Mouse (Mus musculus): ENCODE results near the gene Ugt3a1. TPM values are rescaled to one million over a fixed set of nuclear protein-coding genes. Genes with fewer than 3 reads are reported as not detected.
"Not testable (repeated sequence)": the region's sequence is repeated elsewhere in the genome, so short reads cannot be mapped to it uniquely, and the experiment has no call there.

The Ugt3a1 gene
- total RNA-seq (2021), result not detected
- not detected in 2 replicates for polyA plus RNA-seq (2012; rRNA removed)
- long read RNA-seq, result 0 reads

DNA sequence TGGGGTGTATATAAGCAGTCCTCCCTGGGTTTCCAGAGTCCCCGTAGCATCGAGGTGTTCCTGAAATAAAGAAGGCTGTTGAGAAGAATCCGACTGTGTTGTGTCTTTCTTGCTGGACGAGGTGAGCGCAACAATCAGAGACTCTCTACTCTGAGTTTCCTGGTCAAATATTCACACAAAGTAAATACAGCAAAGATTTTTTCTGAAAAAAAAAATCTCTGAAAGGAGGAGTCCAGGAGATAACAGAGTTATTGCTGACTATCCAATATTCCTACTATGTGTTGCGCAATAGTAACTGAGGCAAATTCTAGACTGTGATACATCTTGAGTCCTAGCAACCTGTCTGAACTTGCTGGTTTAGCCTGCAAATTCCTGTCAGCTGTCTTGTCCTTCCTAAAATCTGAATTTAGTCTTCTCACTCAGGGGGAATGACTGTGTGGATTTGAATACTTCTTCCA lies at the start of gene Ugt3a1:
Gene Ugt3a1, plus strand, starts transcription at position 51 of the 458 bp plus-strand sequence.
- Histone ChIP-seq H3K27me3 (ENCODE audit: control insufficient read depth, insufficient read depth, low read length) (no peaks in the 10 kb centered on the region), H3K36me3 (ENCODE audit: control insufficient read depth, insufficient read depth, low read length) (no peaks in the 10 kb centered on the region), H3K4me3 (no peak within 1 kb of the TSS), H3K9ac (ENCODE audit: low read depth, low read length) (no peak within 1 kb of the TSS), H3K79me2 (replicated peaks; ENCODE audit: control insufficient read depth, insufficient read depth, low read length) (no peaks in the 10 kb centered on the region), H3K4me1 (ENCODE audit: control insufficient read depth, insufficient read depth, low read length) (no peaks in the 10 kb centered on the region), H3K27ac (no peak within 1 kb of the TSS)
- TF ChIP-seq POLR2A (IDR thresholded peaks at IDR 0.05; ENCODE audit: insufficient read depth, low read depth, low read length), result no peak
- TF ChIP-seq EP300 (IDR thresholded peaks at IDR 0.05; ENCODE audit: insufficient read depth, low read depth, low read length), result no peak
- TF ChIP-seq CTCF (IDR thresholded peaks at IDR 0.05), result no peak
- WGBS, result 89% methylated on average over 6 of the region's 6 CpGs
- no peak for DNase-seq
- intact Hi-C loops (cut with DNase I), result no loop called here

- H3K36me3 ChIP-seq (ENCODE audit: control insufficient read depth, insufficient read depth, low read length); H3K4me3 ChIP-seq; H3K9ac ChIP-seq (ENCODE audit: low read depth, low read length); DNase-seq; H3K4me1 ChIP-seq (ENCODE audit: control insufficient read depth, insufficient read depth, low read length); H3K27ac ChIP-seq; H3K79me2 ChIP-seq (replicated peaks; ENCODE audit: control insufficient read depth, insufficient read depth, low read length); H3K27me3 ChIP-seq (ENCODE audit: control insufficient read depth, insufficient read depth, low read length); intact Hi-C loops (cut with DNase I): not testable (repeated sequence)
- 58% methylated on average over 4 of the region's 4 CpGs for WGBS
Measured at GRCm38 (mm10) chr15:9230917-9231316, 45.8 kb upstream of the Ugt3a1 start.

DNA sequence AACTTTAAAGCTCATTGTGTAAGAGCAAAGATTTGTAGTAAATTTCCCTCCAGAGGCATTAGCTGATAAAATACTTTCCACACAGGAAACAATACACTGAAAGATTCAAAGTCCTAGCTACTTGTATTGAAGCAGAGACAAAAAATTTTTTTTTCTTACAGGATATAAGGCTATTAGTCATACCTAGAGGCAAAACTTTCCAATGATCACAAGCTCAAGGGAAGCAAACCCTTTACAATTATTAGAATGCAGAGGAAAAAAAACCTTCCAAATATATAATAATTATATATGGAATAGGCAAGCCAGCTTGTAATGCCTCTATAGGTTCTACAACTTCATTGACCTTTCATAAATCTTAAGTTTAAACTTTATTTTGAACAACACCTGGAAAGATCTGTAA lies 30.3 kb upstream of the Ugt3a1 start:
- no peaks in the 10 kb centered on the region for H3K79me2 ChIP-seq (replicated peaks; ENCODE audit: control insufficient read depth, insufficient read depth, low read length)
- DNase-seq, result no peak
- no peak for TF ChIP-seq CTCF (IDR thresholded peaks at IDR 0.05)
- TF ChIP-seq POLR2A (IDR thresholded peaks at IDR 0.05; ENCODE audit: insufficient read depth, low read depth, low read length), result no peak
- TF ChIP-seq EP300 (IDR thresholded peaks at IDR 0.05; ENCODE audit: insufficient read depth, low read depth, low read length), result no peak
- no peak overlapping the region for H3K27ac ChIP-seq
- no peak overlapping the region for H3K9ac ChIP-seq (ENCODE audit: low read depth, low read length)
- intact Hi-C loops (cut with DNase I), result no loop called here
- no peaks in the 10 kb centered on the region for H3K36me3 ChIP-seq (ENCODE audit: control insufficient read depth, insufficient read depth, low read length)
- no peaks in the 10 kb centered on the region for H3K27me3 ChIP-seq (ENCODE audit: control insufficient read depth, insufficient read depth, low read length)
- H3K4me1 ChIP-seq (ENCODE audit: control insufficient read depth, insufficient read depth, low read length), result no peaks in the 10 kb centered on the region
- no peak overlapping the region for H3K4me3 ChIP-seq

DNA sequence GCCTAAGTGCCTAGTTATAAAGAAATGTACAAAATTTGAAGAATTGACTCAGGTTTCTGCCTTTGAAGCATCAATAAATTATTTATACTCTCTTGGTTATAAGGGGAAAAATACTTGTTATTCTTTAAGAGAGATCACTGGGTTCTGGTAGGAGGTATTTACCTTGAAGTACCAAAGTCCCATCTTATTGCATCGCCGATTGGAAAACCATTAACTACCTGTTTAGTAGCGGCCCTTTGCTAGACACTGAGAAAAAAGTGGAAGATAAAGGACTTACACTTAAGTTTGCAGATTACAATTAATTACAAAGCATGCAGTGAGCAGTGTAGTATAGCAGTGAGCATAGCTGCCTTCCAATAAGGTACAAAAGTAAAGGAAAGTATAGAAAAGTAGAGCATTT lies 23.8 kb upstream of the Ugt3a1 start:
- intact Hi-C loops (cut with DNase I), result no loop called here
- TF ChIP-seq EP300 (IDR thresholded peaks at IDR 0.05; ENCODE audit: insufficient read depth, low read depth, low read length), result no peak
- H3K9ac ChIP-seq (ENCODE audit: low read depth, low read length), result no peak overlapping the region
- H3K27me3 ChIP-seq (ENCODE audit: control insufficient read depth, insufficient read depth, low read length), result no peaks in the 10 kb centered on the region
- no peaks in the 10 kb centered on the region for H3K36me3 ChIP-seq (ENCODE audit: control insufficient read depth, insufficient read depth, low read length)
- 88% methylated on average over 3 of the region's 3 CpGs for WGBS
- no peaks in the 10 kb centered on the region for H3K79me2 ChIP-seq (replicated peaks; ENCODE audit: control insufficient read depth, insufficient read depth, low read length)
- H3K4me3 ChIP-seq, result no peak overlapping the region
- no peaks in the 10 kb centered on the region for H3K4me1 ChIP-seq (ENCODE audit: control insufficient read depth, insufficient read depth, low read length)
- DNase-seq, result no peak
- H3K27ac ChIP-seq, result no peak overlapping the region

DNA sequence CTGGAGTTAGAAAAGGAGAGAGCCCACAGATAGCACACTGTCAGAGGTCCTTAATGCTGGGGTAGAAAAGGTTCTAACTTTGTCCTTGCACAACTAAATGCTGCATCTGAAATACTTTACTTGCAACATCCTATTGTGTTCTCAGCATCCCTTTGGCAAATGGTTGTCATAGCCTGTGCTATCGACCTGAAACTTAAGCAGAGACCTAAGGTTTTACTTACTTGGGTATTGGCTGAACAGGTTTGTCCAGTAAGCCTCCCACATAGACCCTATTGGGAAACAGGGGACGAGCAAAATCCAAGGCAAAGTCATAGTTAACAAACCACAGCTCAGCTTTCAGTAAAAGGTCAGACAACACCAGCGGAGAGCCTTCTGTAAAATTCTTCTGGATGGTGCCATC lies 16.1 kb upstream of the Ugt3a1 start:
- TF ChIP-seq EP300 (IDR thresholded peaks at IDR 0.05; ENCODE audit: insufficient read depth, low read depth, low read length) (no peak), POLR2A (IDR thresholded peaks at IDR 0.05; ENCODE audit: insufficient read depth, low read depth, low read length) (no peak), CTCF (IDR thresholded peaks at IDR 0.05) (no peak)
- WGBS, result 58% methylated on average over 3 of the region's 3 CpGs

DNA sequence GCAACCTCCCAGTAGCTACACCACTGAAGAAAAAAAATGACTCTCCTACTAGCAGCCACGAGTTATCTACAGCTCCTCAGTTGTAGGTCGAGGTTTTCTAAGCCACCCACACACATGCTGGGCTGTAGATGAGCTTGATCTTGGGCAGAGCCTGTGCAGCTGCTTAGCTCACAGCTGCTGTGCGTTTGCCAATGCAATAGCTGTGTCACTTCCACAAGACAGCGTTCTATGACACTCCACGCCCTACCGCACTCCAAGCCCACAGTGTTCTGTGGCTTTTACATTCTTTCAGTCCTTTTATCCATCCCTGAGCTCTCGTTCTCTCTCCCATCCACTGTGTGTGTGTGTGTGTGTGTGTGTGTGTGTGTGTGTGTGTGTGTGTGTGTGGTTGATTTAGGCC lies 4.8 kb upstream of the Ugt3a1 start:
- Histone ChIP-seq H3K4me1 (ENCODE audit: control insufficient read depth, insufficient read depth, low read length) (no peaks in the 10 kb centered on the region), H3K4me3 (no peak overlapping the region), H3K79me2 (replicated peaks; ENCODE audit: control insufficient read depth, insufficient read depth, low read length) (no peaks in the 10 kb centered on the region), H3K27ac (no peak overlapping the region), H3K27me3 (ENCODE audit: control insufficient read depth, insufficient read depth, low read length) (no peaks in the 10 kb centered on the region), H3K9ac (ENCODE audit: low read depth, low read length) (no peak overlapping the region), H3K36me3 (ENCODE audit: control insufficient read depth, insufficient read depth, low read length) (no peaks in the 10 kb centered on the region)
- intact Hi-C loops (cut with DNase I), result no loop called here
- DNase-seq, result no peak
- no peak for TF ChIP-seq EP300 (IDR thresholded peaks at IDR 0.05; ENCODE audit: insufficient read depth, low read depth, low read length)
- TF ChIP-seq CTCF (IDR thresholded peaks at IDR 0.05), result no peak
- TF ChIP-seq POLR2A (IDR thresholded peaks at IDR 0.05; ENCODE audit: insufficient read depth, low read depth, low read length), result no peak
- 67% methylated on average over 7 of the region's 7 CpGs for WGBS

More for the DNA sequence above, 16.1 kb upstream of the Ugt3a1 start:
- DNase-seq, result no peak
- no peak overlapping the region for H3K4me3 ChIP-seq
- H3K4me1 ChIP-seq (ENCODE audit: control insufficient read depth, insufficient read depth, low read length), result no peaks in the 10 kb centered on the region
- H3K27ac ChIP-seq, result no peak overlapping the region
- H3K9ac ChIP-seq (ENCODE audit: low read depth, low read length), result no peak overlapping the region
- intact Hi-C loops (cut with DNase I), result no loop called here
- no peaks in the 10 kb centered on the region for H3K79me2 ChIP-seq (replicated peaks; ENCODE audit: control insufficient read depth, insufficient read depth, low read length)
- H3K27me3 ChIP-seq (ENCODE audit: control insufficient read depth, insufficient read depth, low read length), result no peaks in the 10 kb centered on the region
- H3K36me3 ChIP-seq (ENCODE audit: control insufficient read depth, insufficient read depth, low read length), result no peaks in the 10 kb centered on the region

Measured in heart, adult 2 months (tissue).